ENCODE assay signal across 20 mouse cellular contexts in genomic region chr4:98031871-98032270, GRCm38 (mm10).
DNase-seq lines count a peak whose midpoint lies in the region; ATAC-seq lines count a peak whose summit lies in the region.
"Had no signal": no experiment of that assay in that cellular context is flagged by ENCODE, and none has a peak within 500 bp of the region (broad histone marks: within the 10 kb centered on the region; RNA-seq: fewer than 3 reads in every experiment).

No protein-coding gene starts in this region.

- no peak for ATAC-seq in monocyte, adult 5-6 weeks (replicated peaks; ENCODE audit: insufficient number of reproducible peaks, low FRiP score, low TSS enrichment, poor library complexity, severe bottlenecking)
- ATAC-seq: CD4-positive, CD25-positive, alpha-beta regulatory T cell, adult 4 months; intestine, postnatal 0 days; Patski had no signal

- peak; percentile 20 to 57 for DNase-seq in frontal cortex, adult 2 months (ENCODE audit: extremely low spot score in 1 of 2, low spot score in 1 of 2)
- DNase-seq in frontal cortex, postnatal 25 days (ENCODE audit: low spot score in 2 of 2), result no peak
- DNase-seq in right cerebral cortex, adult 2 months (ENCODE audit: low spot score in 2 of 2), result peak; percentile 9 to 11
- DNase-seq in right cerebral cortex, postnatal 14 days, result no peak
- DNase-seq in brain, adult 2 months (ENCODE audit: low read depth, low spot score), result peak; percentile 72
- DNase-seq: adrenal gland, postnatal 10 days; adrenal gland, postnatal 36 days; cerebellum, adult 11 months; cerebellum, adult 2 months; cerebellum, adult 9-11 months; cerebellum, postnatal 25 days; gastrocnemius, postnatal 10 days; gastrocnemius, postnatal 36 days; heart, adult 2 months; heart, postnatal 14 days; heart, postnatal 4 days had no signal

Comparison
In these comparisons a context has a peak if more than half of its experiments do, and no peak if none do; other contexts are left out.
1. DNase-seq: peak in frontal cortex, adult 2 months (2 of 2), right cerebral cortex, adult 2 months (2 of 2) and brain, adult 2 months (single experiment); none in frontal cortex, postnatal 25 days (0 of 2) and right cerebral cortex, postnatal 14 days (single experiment).